Mouse (Mus musculus) hindbrain, embryonic 16.5 days (tissue): ENCODE measurements around the gene Tnf. TPM values are rescaled to one million over a fixed set of nuclear protein-coding genes. Genes with fewer than 3 reads are reported as not detected.

ENCODE experiments used
- ATAC-seq: fragments of 200-750 bp; cut with Nextera tagmentation; 2 replicates; pipeline ENCODE4 v1.8.0; 2017; ENCODE audit warnings: moderate TSS enrichment, moderate library complexity
- H3K27ac ChIP-seq: fragments of 300-500 bp; sonication (generic); 2 replicates; pipeline ENCODE4 v1.5.1; 2014; ENCODE audit warnings: low read depth, mild to moderate bottlenecking, control low read depth, low read length, moderate library complexity
- H3K27me3 ChIP-seq: fragments of 300-500 bp; sonication (generic); replicated peaks from 2 replicates; pipeline ENCODE4 v1.6.1; 2014; ENCODE audit warnings: low read length; ENCODE audit not compliant: control insufficient read depth, insufficient read depth
- H3K36me3 ChIP-seq: fragments of 300-500 bp; sonication (generic); 2 replicates; pipeline ENCODE4 v1.6.1; 2014; ENCODE audit warnings: mild to moderate bottlenecking, low read length, moderate library complexity, mixed read lengths; ENCODE audit not compliant: control insufficient read depth, insufficient read depth
- H3K4me1 ChIP-seq: fragments of 300-500 bp; sonication (generic); 2 replicates; pipeline ENCODE4 v1.6.1; 2014; ENCODE audit warnings: low read depth, low read length; ENCODE audit not compliant: control insufficient read depth, insufficient read depth
- H3K4me2 ChIP-seq: fragments of 300-500 bp; sonication (generic); 2 replicates; pipeline ENCODE4 v1.6.1; 2014; ENCODE audit warnings: mild to moderate bottlenecking, low read length, control low read depth, moderate library complexity
- H3K4me3 ChIP-seq: fragments of 300-500 bp; sonication (generic); 2 replicates; pipeline ENCODE4 v1.5.1; 2014; ENCODE audit warnings: mild to moderate bottlenecking, low read length, control low read depth, moderate library complexity
- H3K9ac ChIP-seq: fragments of 300-500 bp; sonication (generic); 2 replicates; pipeline ENCODE4 v1.6.1; 2014; ENCODE audit warnings: low read depth, mild to moderate bottlenecking, control low read depth, low read length, moderate library complexity
- H3K9me3 ChIP-seq: fragments of 300-500 bp; sonication (generic); 2 replicates; pipeline ENCODE4 v1.6.1; 2014; ENCODE audit warnings: mild to moderate bottlenecking, low read length, moderate library complexity; ENCODE audit not compliant: control insufficient read depth
- WGBS: fragments of 180-500 bp; shearing (Covaris S2); extraction: QIAGEN DNeasy Blood & Tissue Kit; methylation state at CpG from one replicate; pipeline ENCODE4 v1.1.7; 2014; 5-methylcytosine and 5-hydroxymethylcytosine counted together
- polyA plus RNA-seq: library from polyadenylated mRNA; unstranded; fragments of >200 nt; fragmentation: Nextera tagmentation; extraction: Ambion mirVana; gene quantifications from 2 replicates; pipeline ENCODE4 v1.2.1, GENCODE M21; 2015

Tnf gene
- polyA plus RNA-seq, 1 experiment from 2014 or later, result not detected

- H3K9ac ChIP-seq, result peak overlapping the region; percentile 100
- peaks cover 27% of the 10 kb centered on the region for H3K4me1 ChIP-seq
- H3K4me3 ChIP-seq, result peak overlapping the region; percentile 99
- H3K27me3 ChIP-seq, result no peaks in the 10 kb centered on the region
- 9% methylated on average over 8 of the region's 8 CpGs for WGBS
- H3K4me2 ChIP-seq, result peak overlapping the region; percentile 99
- H3K27ac ChIP-seq, result peak overlapping the region; percentile 98
- ATAC-seq, result no peak
- no peaks in the 10 kb centered on the region for H3K9me3 ChIP-seq
- peaks cover 33% of the 10 kb centered on the region for H3K36me3 ChIP-seq
These were observed 38.3 kb downstream of the Tnf start for GRCm38 (mm10) chr17:35163326-35164081.

- H3K4me2 ChIP-seq, result peak overlapping the region; percentile 99
- peaks cover 41% of the 10 kb centered on the region for H3K36me3 ChIP-seq
- H3K4me3 ChIP-seq, result peak overlapping the region; percentile 99
- H3K27me3 ChIP-seq, result no peaks in the 10 kb centered on the region
- peaks cover 27% of the 10 kb centered on the region for H3K4me1 ChIP-seq
- 0 out of 2 replicates have a peak overlapping the region, but pooled peaks have one; percentile 17 for H3K27ac ChIP-seq
- no peak for ATAC-seq
- peak overlapping the region; percentile 100 for H3K9ac ChIP-seq
- 35% methylated on average over 12 of the region's 12 CpGs for WGBS
- no peaks in the 10 kb centered on the region for H3K9me3 ChIP-seq
These were observed 39.1 kb downstream of the Tnf start for GRCm38 (mm10) chr17:35162730-35163129.

- no peak overlapping the region for H3K27ac ChIP-seq
- H3K27me3 ChIP-seq, result no peaks in the 10 kb centered on the region
- peaks cover 47% of the 10 kb centered on the region for H3K36me3 ChIP-seq
- no peak overlapping the region for H3K4me3 ChIP-seq
- WGBS, result 74% methylated on average over 14 of the region's 14 CpGs
- H3K9ac ChIP-seq, result peak overlapping the region; percentile 41
- no peak for ATAC-seq
- H3K9me3 ChIP-seq, result no peaks in the 10 kb centered on the region
- H3K4me1 ChIP-seq, result peaks cover 27% of the 10 kb centered on the region
- H3K4me2 ChIP-seq, result peak overlapping the region; percentile 99
These were observed 39.7 kb downstream of the Tnf start for GRCm38 (mm10) chr17:35162121-35162520.

- no peak overlapping the region for H3K4me3 ChIP-seq
- H3K36me3 ChIP-seq, result peaks cover 54% of the 10 kb centered on the region
- no peak overlapping the region for H3K9ac ChIP-seq
- H3K9me3 ChIP-seq, result no peaks in the 10 kb centered on the region
- WGBS, result 76% methylated on average over 11 of the region's 11 CpGs
- no peak overlapping the region for H3K27ac ChIP-seq
- peaks cover 26% of the 10 kb centered on the region for H3K4me1 ChIP-seq
- H3K27me3 ChIP-seq, result no peaks in the 10 kb centered on the region
- H3K4me2 ChIP-seq, result no peak overlapping the region
- no peak for ATAC-seq
These were observed 40.4 kb downstream of the Tnf start for GRCm38 (mm10) chr17:35161421-35161820.

GRCm38 (mm10) chr17:35159638-35160037 lies 42.2 kb downstream of the Tnf start:
- no peak for ATAC-seq
- Histone ChIP-seq H3K9ac (no peak overlapping the region), H3K9me3 (no peaks in the 10 kb centered on the region), H3K4me1 (peaks cover 18% of the 10 kb centered on the region), H3K27ac (no peak overlapping the region), H3K4me2 (no peak overlapping the region), H3K36me3 (peaks cover 72% of the 10 kb centered on the region), H3K27me3 (no peaks in the 10 kb centered on the region), H3K4me3 (no peak overlapping the region)
- WGBS, result 84% methylated on average over 7 of the region's 7 CpGs

- ATAC-seq, result no peak
- Histone ChIP-seq H3K4me3 (no peak overlapping the region), H3K27me3 (no peaks in the 10 kb centered on the region), H3K9me3 (no peaks in the 10 kb centered on the region), H3K4me1 (peaks cover 18% of the 10 kb centered on the region), H3K9ac (no peak overlapping the region), H3K36me3 (peaks cover 78% of the 10 kb centered on the region), H3K4me2 (no peak overlapping the region), H3K27ac (no peak overlapping the region)
- 96% methylated on average over 16 of the region's 16 CpGs for WGBS
These were observed 42.8 kb downstream of the Tnf start for GRCm38 (mm10) chr17:35158850-35159593.

- 95% methylated on average over 8 of the region's 8 CpGs for WGBS
- no peak for ATAC-seq
- H3K27me3 ChIP-seq, result no peaks in the 10 kb centered on the region
- no peak overlapping the region for H3K4me2 ChIP-seq
- H3K9me3 ChIP-seq, result no peaks in the 10 kb centered on the region
- no peak overlapping the region for H3K27ac ChIP-seq
- peaks cover 90% of the 10 kb centered on the region for H3K36me3 ChIP-seq
- H3K9ac ChIP-seq, result no peak overlapping the region
- no peak overlapping the region for H3K4me3 ChIP-seq
- peaks cover 12% of the 10 kb centered on the region for H3K4me1 ChIP-seq
These were observed 44.1 kb downstream of the Tnf start for GRCm38 (mm10) chr17:35157661-35158175.

GRCm38 (mm10) chr17:35157254-35157653 lies 44.6 kb downstream of the Tnf start:
- WGBS, result 91% methylated on average over 8 of the region's 8 CpGs
- H3K36me3 ChIP-seq, result peaks cover 95% of the 10 kb centered on the region
- no peaks in the 10 kb centered on the region for H3K9me3 ChIP-seq
- H3K9ac ChIP-seq, result no peak overlapping the region
- ATAC-seq, result no peak
- peaks cover 7% of the 10 kb centered on the region for H3K4me1 ChIP-seq
- no peak overlapping the region for H3K27ac ChIP-seq
- H3K4me2 ChIP-seq, result no peak overlapping the region
- no peaks in the 10 kb centered on the region for H3K27me3 ChIP-seq
- no peak overlapping the region for H3K4me3 ChIP-seq
